Mouse (Mus musculus) skeletal muscle tissue, adult 2 months (tissue): ENCODE results near the gene Hps4.
A peak's percentile ranks its signal among the peaks of the same experiment; 100 is the strongest.

Experiments used
- DNase-seq: peaks from one replicate; pipeline ENCODE4 v3.0.0-alpha.2; 2012; ENCODE audit warnings: low read depth, low spot score

The Hps4 gene

GRCm38 (mm10) chr5:112366879-112367278 is 24.0 kb downstream of the Hps4 start:
- DNase-seq = no peak

GRCm38 (mm10) chr5:112367338-112367737 is 24.5 kb downstream of the Hps4 start:
- no peak for DNase-seq

GRCm38 (mm10) chr5:112367929-112368328 is 25.0 kb downstream of the Hps4 start:
- DNase-seq = no peak

- no peak for DNase-seq
Observed at GRCm38 (mm10) chr5:112368666-112369065, 25.8 kb downstream of the Hps4 start.

GRCm38 (mm10) chr5:112369326-112369725 is 26.4 kb downstream of the Hps4 start:
- no peak for DNase-seq

GRCm38 (mm10) chr5:112370236-112370813 is 27.4 kb downstream of the Hps4 start:
- DNase-seq = no peak

- DNase-seq = no peak
Observed at GRCm38 (mm10) chr5:112371933-112372332, 29.1 kb downstream of the Hps4 start.

GRCm38 (mm10) chr5:112376111-112376510 is 33.2 kb downstream of the Hps4 start:
- no peak for DNase-seq

GRCm38 (mm10) chr5:112377380-112377779 is 34.5 kb downstream of the Hps4 start:
- no peak for DNase-seq

- DNase-seq = peak; percentile 10
Observed at GRCm38 (mm10) chr5:112378716-112379115, 35.8 kb downstream of the Hps4 start.

- no peak for DNase-seq
Observed at GRCm38 (mm10) chr5:112381154-112381553, 38.3 kb downstream of the Hps4 start.

GRCm38 (mm10) chr5:112382042-112382441 is 39.2 kb downstream of the Hps4 start:
- no peak for DNase-seq

GRCm38 (mm10) chr5:112382641-112383330 is 39.9 kb downstream of the Hps4 start:
- DNase-seq = peak; percentile 84

GRCm38 (mm10) chr5:112384805-112385472 is 42.1 kb downstream of the Hps4 start:
- no peak for DNase-seq

- DNase-seq = no peak
Observed at GRCm38 (mm10) chr5:112385973-112386372, 43.1 kb downstream of the Hps4 start.

GRCm38 (mm10) chr5:112389352-112389751 is 46.5 kb downstream of the Hps4 start:
- no peak for DNase-seq

GRCm38 (mm10) chr5:112391002-112391401 is 48.1 kb downstream of the Hps4 start:
- no peak for DNase-seq

GRCm38 (mm10) chr5:112391676-112392323 is 48.9 kb downstream of the Hps4 start:
- DNase-seq = no peak

GRCm38 (mm10) chr5:112393741-112394414 is 51.0 kb downstream of the Hps4 start:
- DNase-seq = no peak

GRCm38 (mm10) chr5:112394415-112394763 is 51.5 kb downstream of the Hps4 start:
- no peak for DNase-seq

- DNase-seq = no peak
Observed at GRCm38 (mm10) chr5:112394779-112395443, 52.0 kb downstream of the Hps4 start, which contains the start of gene Asphd2. Asphd2 (minus strand) TSS chr5:112394866.
